Mouse (Mus musculus): ENCODE data around the gene Tusc2. TPM values are rescaled to one million over a fixed set of nuclear protein-coding genes. Genes with fewer than 3 reads are reported as not detected.

Gene Tusc2
- polyA plus RNA-seq, 1 experiment: 49.7 TPM

DNA sequence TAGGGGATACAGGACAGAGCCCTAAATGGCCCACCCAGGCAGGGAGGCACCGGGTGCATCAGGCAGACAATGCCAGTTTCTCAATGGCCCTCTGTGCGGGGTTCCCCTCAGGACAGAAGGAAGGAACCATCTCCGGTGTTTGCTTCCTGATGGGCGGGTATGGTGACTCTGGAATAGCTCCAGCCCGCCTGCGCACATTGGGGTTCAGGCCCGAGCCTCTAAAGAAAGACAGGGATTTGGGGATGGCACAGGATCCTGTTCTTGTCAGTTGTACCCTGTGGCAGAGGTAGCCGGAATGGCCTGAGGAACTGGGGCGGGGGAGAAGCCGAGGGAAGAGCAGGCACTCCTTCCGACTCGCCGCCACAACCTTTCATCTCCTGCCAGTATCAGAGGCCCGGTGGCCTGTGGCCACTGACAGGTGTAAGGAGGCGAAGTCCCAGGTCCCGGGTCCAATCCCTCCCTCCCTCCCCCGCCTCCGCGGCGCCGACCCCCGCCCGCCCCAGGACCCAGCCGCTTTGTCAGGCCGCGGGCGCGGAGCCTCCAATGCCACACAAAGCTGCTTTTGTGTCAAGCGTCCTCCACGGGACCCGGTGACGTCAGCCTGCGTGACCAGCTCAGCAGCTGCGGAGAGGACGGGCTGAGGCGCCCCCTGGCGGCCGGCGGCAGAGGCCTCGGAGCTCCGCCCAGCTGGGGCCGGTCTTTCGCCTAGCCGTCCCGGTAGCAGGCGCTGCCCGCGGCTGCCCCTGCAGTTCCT lies 49.3 kb downstream of the Tusc2 start:
- Histone ChIP-seq H3K27me3 (ENCODE audit: control insufficient read depth, insufficient read depth, low read length) (no peaks in the 10 kb centered on the region), H3K4me3 (ENCODE audit: low read depth, low read length) (peak overlapping the region; percentile 44)

GRCm38 (mm10) chr9:107612945-107613569 lies 50.0 kb downstream of the Tusc2 start:
- H3K36me3 ChIP-seq (ENCODE audit: control insufficient read depth, insufficient read depth, low read length): peaks cover 34% of the 10 kb centered on the region
- peak overlapping the region; percentile 80 for H3K27ac ChIP-seq (ENCODE audit: insufficient read depth, low read depth, low read length)
- 3% methylated on average over 12 of the region's 12 CpGs for WGBS
- TF ChIP-seq POLR2A (IDR thresholded peaks at IDR 0.05; ENCODE audit: low read depth, low read length) (0 out of 2 replicates have a peak, but pooled peaks have one; percentile 0), CTCF (IDR thresholded peaks at IDR 0.05; ENCODE audit: extremely low read depth, insufficient read length, insufficient replicate concordance, low read depth, low read length) (no peak)
- no peaks in the 10 kb centered on the region for H3K27me3 ChIP-seq (ENCODE audit: control insufficient read depth, insufficient read depth, low read length)
- peak overlapping the region; percentile 23 for H3K4me3 ChIP-seq (ENCODE audit: low read depth, low read length)
- peaks cover 21% of the 10 kb centered on the region for H3K4me1 ChIP-seq (ENCODE audit: control insufficient read depth, insufficient read depth, insufficient read length, low read length)

More for the DNA sequence above, 49.3 kb downstream of the Tusc2 start:
- 2% methylated on average over 48 of the region's 48 CpGs for WGBS
- Histone ChIP-seq H3K36me3 (ENCODE audit: control insufficient read depth, insufficient read depth, low read length) (peaks cover 29% of the 10 kb centered on the region), H3K27ac (ENCODE audit: insufficient read depth, low read depth, low read length) (peak overlapping the region; percentile 91), H3K4me1 (ENCODE audit: control insufficient read depth, insufficient read depth, insufficient read length, low read length) (peaks cover 24% of the 10 kb centered on the region)
- TF ChIP-seq POLR2A (IDR thresholded peaks at IDR 0.05; ENCODE audit: low read depth, low read length) (peak; percentile 66; the same call in 1 of the 2 replicates), CTCF (IDR thresholded peaks at IDR 0.05; ENCODE audit: extremely low read depth, insufficient read length, insufficient replicate concordance, low read depth, low read length) (peak; percentile 94)

DNA sequence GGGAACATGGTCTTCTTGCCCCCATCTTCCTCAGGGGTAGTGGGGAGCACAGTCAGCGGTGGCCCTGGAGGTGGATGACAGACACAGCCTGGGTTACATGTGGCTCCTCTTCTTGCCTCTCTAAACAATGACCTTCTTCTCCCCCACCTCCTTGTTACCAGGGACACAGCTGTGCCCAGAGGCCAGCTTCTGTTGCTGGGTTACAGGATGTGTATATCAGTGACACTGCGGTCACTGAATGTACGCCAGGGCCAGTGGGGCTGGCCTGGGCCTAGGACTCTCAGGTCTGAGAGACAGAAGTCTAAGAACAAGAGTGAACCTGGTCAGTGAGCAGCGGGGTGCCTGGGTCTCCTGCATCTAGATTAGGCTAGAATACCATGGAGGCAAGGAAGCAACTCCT lies 52.0 kb downstream of the Tusc2 start:
- WGBS: 85% methylated on average over 4 of the region's 4 CpGs
- H3K4me3 ChIP-seq (ENCODE audit: low read depth, low read length): no peak overlapping the region
- TF ChIP-seq CTCF (IDR thresholded peaks at IDR 0.05; ENCODE audit: extremely low read depth, insufficient read length, insufficient replicate concordance, low read depth, low read length): no peak
- TF ChIP-seq POLR2A (IDR thresholded peaks at IDR 0.05; ENCODE audit: low read depth, low read length): no peak
- no peak overlapping the region for H3K27ac ChIP-seq (ENCODE audit: insufficient read depth, low read depth, low read length)
- H3K4me1 ChIP-seq (ENCODE audit: control insufficient read depth, insufficient read depth, insufficient read length, low read length): peaks cover 30% of the 10 kb centered on the region
- H3K36me3 ChIP-seq (ENCODE audit: control insufficient read depth, insufficient read depth, low read length): peaks cover 53% of the 10 kb centered on the region
- no peaks in the 10 kb centered on the region for H3K27me3 ChIP-seq (ENCODE audit: control insufficient read depth, insufficient read depth, low read length)

Other genes starting within 250 kb of the Tusc2 start
- gene Hemk1, start 224.9 kb upstream of the Tusc2 start, polyA plus RNA-seq (2012; rRNA removed): 9.8 and 9.9 TPM in 2 replicates
- 0.10 and 0.25 TPM in 2 replicates for gene 6430571L13Rik, start 222.7 kb upstream of the Tusc2 start, polyA plus RNA-seq (2012; rRNA removed)
- gene Cacna2d2, start 163.6 kb upstream of the Tusc2 start, polyA plus RNA-seq (2012; rRNA removed): 2.9 and 5.3 TPM in 2 replicates
- 32.0 and 63.5 TPM in 2 replicates for gene Tmem115, start 29.3 kb upstream of the Tusc2 start, polyA plus RNA-seq (2012; rRNA removed)
- gene Cyb561d2, start 21.1 kb upstream of the Tusc2 start, polyA plus RNA-seq (2012; rRNA removed): 35.6 and 47.7 TPM in 2 replicates
- gene Nprl2, start 21.0 kb upstream of the Tusc2 start, polyA plus RNA-seq (2012; rRNA removed): 15.6 and 23.3 TPM in 2 replicates
- 0.32 and 0.69 TPM in 2 replicates for gene Zmynd10, start 16.0 kb upstream of the Tusc2 start, polyA plus RNA-seq (2012; rRNA removed)
- 14.1 and 33.2 TPM in 2 replicates for gene Rassf1, start 11.7 kb upstream of the Tusc2 start, polyA plus RNA-seq (2012; rRNA removed)
- 119 and 213 TPM in 2 replicates for gene Hyal2, start 4.7 kb downstream of the Tusc2 start, polyA plus RNA-seq (2012; rRNA removed)
- 2.3 and 2.6 TPM in 2 replicates for gene Hyal1, start 13.7 kb downstream of the Tusc2 start, polyA plus RNA-seq (2012; rRNA removed)
- 26.3 and 46.3 TPM in 2 replicates for gene Naa80, start 15.6 kb downstream of the Tusc2 start, polyA plus RNA-seq (2012; rRNA removed)
- 0.52 and 0.89 TPM in 2 replicates for gene Hyal3, start 17.6 kb downstream of the Tusc2 start, polyA plus RNA-seq (2012; rRNA removed)
- 33.2 and 55.4 TPM in 2 replicates for gene Ifrd2, start 24.4 kb downstream of the Tusc2 start, polyA plus RNA-seq (2012; rRNA removed)
- 33.5 and 55.4 TPM in 2 replicates for gene Sema3b, start 46.0 kb downstream of the Tusc2 start, polyA plus RNA-seq (2012; rRNA removed)
- gene Gnai2, start 72.1 kb downstream of the Tusc2 start, polyA plus RNA-seq (2012; rRNA removed): 264 and 501 TPM in 2 replicates
- gene Slc38a3, start 106.3 kb downstream of the Tusc2 start, polyA plus RNA-seq (2012; rRNA removed): 2.8 and 48.7 TPM in 2 replicates
- 0.13 and 0.17 TPM in 2 replicates for gene Gnat1, start 116.5 kb downstream of the Tusc2 start, polyA plus RNA-seq (2012; rRNA removed)
- 24.2 and 30.7 TPM in 2 replicates for gene Sema3f, start 147.2 kb downstream of the Tusc2 start, polyA plus RNA-seq (2012; rRNA removed)
- gene Rbm5, start 207.7 kb downstream of the Tusc2 start, polyA plus RNA-seq (2012; rRNA removed): 18.0 and 48.9 TPM in 2 replicates

Measured in small intestine, adult 2 months (tissue).